Mouse (Mus musculus) kidney, postnatal 4 days (tissue): ENCODE results near the gene Sh2b3.
"Not testable (repeated sequence)": the region's sequence is repeated elsewhere in the genome, so short reads cannot be mapped to it uniquely, and the experiment has no call there.

Experiments used
- DNase-seq, 2 experiments: peaks; one replicate each; pipeline ENCODE4 v3.0.0; 2021; ENCODE audit warnings: mixed read lengths in 2 of 2

Sh2b3 gene

GRCm38 (mm10) chr5:121837441-121838340 is at the start of gene Sh2b3:
Sh2b3 (minus strand) TSS chr5:121837646.
- DNase-seq = peak; percentile 66 to 78

- DNase-seq = no peak
Measured at GRCm38 (mm10) chr5:121883356-121883755, 45.9 kb upstream of the Sh2b3 start.

GRCm38 (mm10) chr5:121879211-121879610 is 41.8 kb upstream of the Sh2b3 start:
- peak; percentile 57 to 66 for DNase-seq

- DNase-seq = no peak
Measured at GRCm38 (mm10) chr5:121878703-121879102, 41.3 kb upstream of the Sh2b3 start.

GRCm38 (mm10) chr5:121876901-121877300 is 39.5 kb upstream of the Sh2b3 start:
- DNase-seq = no peak

- no peak for DNase-seq
Measured at GRCm38 (mm10) chr5:121875041-121875440, 37.6 kb upstream of the Sh2b3 start.

- peak; percentile 93 to 94 for DNase-seq
Measured at GRCm38 (mm10) chr5:121872158-121872557, 34.7 kb upstream of the Sh2b3 start.

GRCm38 (mm10) chr5:121871515-121872030 is 34.1 kb upstream of the Sh2b3 start:
- no peak for DNase-seq

GRCm38 (mm10) chr5:121870832-121871231 is 33.4 kb upstream of the Sh2b3 start:
- no peak for DNase-seq

- DNase-seq = no peak
Measured at GRCm38 (mm10) chr5:121867963-121868362, 30.5 kb upstream of the Sh2b3 start.

GRCm38 (mm10) chr5:121864330-121864729 is 26.9 kb upstream of the Sh2b3 start:
- DNase-seq = no peak

GRCm38 (mm10) chr5:121861964-121862363 is 24.5 kb upstream of the Sh2b3 start:
- no peak for DNase-seq

- no peak for DNase-seq
Measured at GRCm38 (mm10) chr5:121858427-121858826, 21.0 kb upstream of the Sh2b3 start.

GRCm38 (mm10) chr5:121856740-121857139 is 19.3 kb upstream of the Sh2b3 start:
- no peak for DNase-seq

GRCm38 (mm10) chr5:121854768-121855167 is 17.3 kb upstream of the Sh2b3 start:
- DNase-seq = no peak

- DNase-seq = peak; percentile 34 to 56
Measured at GRCm38 (mm10) chr5:121853368-121854051, 16.1 kb upstream of the Sh2b3 start.

- DNase-seq = peak; percentile 34 to 56
Measured at GRCm38 (mm10) chr5:121849478-121850349, 12.3 kb upstream of the Sh2b3 start.

- peak; percentile 95 to 96 for DNase-seq
Measured at GRCm38 (mm10) chr5:121848743-121849142, 11.3 kb upstream of the Sh2b3 start, which contains the start of gene Pheta1. Pheta1 (plus strand) TSS chr5:121848984.

- peak; percentile 64 to 77 for DNase-seq
Measured at GRCm38 (mm10) chr5:121848035-121848519, 10.6 kb upstream of the Sh2b3 start.

GRCm38 (mm10) chr5:121847269-121847668 is 9.8 kb upstream of the Sh2b3 start:
- DNase-seq = not testable (repeated sequence)

- DNase-seq = no peak
Measured at GRCm38 (mm10) chr5:121846322-121846721, 8.9 kb upstream of the Sh2b3 start.

- no peak for DNase-seq
Measured at GRCm38 (mm10) chr5:121845361-121845760, 7.9 kb upstream of the Sh2b3 start.
